Mouse (Mus musculus) spleen, adult 2 months (tissue): ENCODE measurements around the gene Plekhg3. TPM values are rescaled to one million over a fixed set of nuclear protein-coding genes. Genes with fewer than 3 reads are reported as not detected.

Experiments
- DNase-seq, 2 experiments: peaks; one replicate each; pipeline versions ENCODE4 v3.0.0 to v3.0.0-alpha.2; 2012 to 2021; ENCODE audit warnings: low spot score in 2 of 2, low read depth in 1 of 2
- H3K27ac ChIP-seq: fragments of 200-500 bp; 2 replicates; pipeline ENCODE4 v1.5.1; 2012; ENCODE audit warnings: low read length, inconsistent platforms; ENCODE audit not compliant: insufficient read depth
- H3K27me3 ChIP-seq: fragments of 200-500 bp; 2 replicates; pipeline ENCODE4 v1.6.1; 2012; ENCODE audit warnings: mild to moderate bottlenecking, moderate library complexity, low read length, inconsistent platforms; ENCODE audit not compliant: control insufficient read depth, insufficient read depth
- H3K36me3 ChIP-seq: fragments of 200-500 bp; 2 replicates; pipeline ENCODE4 v1.6.1; 2012; ENCODE audit warnings: mild to moderate bottlenecking, low read length, inconsistent platforms; ENCODE audit not compliant: control insufficient read depth, insufficient read depth
- H3K4me1 ChIP-seq: fragments of 200-500 bp; 2 replicates; pipeline ENCODE4 v1.6.1; 2011; ENCODE audit warnings: inconsistent platforms; ENCODE audit not compliant: control insufficient read depth, insufficient read depth, insufficient read length
- H3K4me3 ChIP-seq: fragments of 200-500 bp; 2 replicates; pipeline ENCODE4 v1.5.1; 2011; ENCODE audit warnings: mild to moderate bottlenecking, inconsistent platforms; ENCODE audit not compliant: insufficient read depth, insufficient read length; ENCODE audit errors: extremely low read depth
- CTCF ChIP-seq: fragments of 200-500 bp; IDR thresholded peaks from 2 replicates; pipeline ENCODE4 v1.5.1; 2011; ENCODE audit warnings: mild to moderate bottlenecking, inconsistent platforms; ENCODE audit not compliant: insufficient read depth, insufficient read length, insufficient replicate concordance; ENCODE audit errors: extremely low read depth
- POLR2A ChIP-seq: fragments of 200-500 bp; IDR thresholded peaks from 2 replicates; pipeline ENCODE4 v1.6.1; 2011; ENCODE audit warnings: low read depth, low read length, inconsistent platforms
- WGBS: fragments of 180-500 bp; shearing (Covaris S2); methylation state at CpG from one replicate; pipeline ENCODE4 v1.1.7; 2018; 5-methylcytosine and 5-hydroxymethylcytosine counted together
- polyA plus RNA-seq: library from polyadenylated mRNA; depleted of rRNA; stranded (reverse); fragments of >200 nt; gene quantifications from 2 replicates; pipeline ENCODE4 v1.2.3, GENCODE M21; 2012

Gene Plekhg3
- polyA plus RNA-seq, 1 experiment: 15.3 TPM

- no peak for TF ChIP-seq POLR2A
- TF ChIP-seq CTCF: no peak
- Histone ChIP-seq H3K4me1 (peaks cover 22% of the 10 kb centered on the region; the same call in 1 of the 2 replicates), H3K36me3 (no peaks in the 10 kb centered on the region), H3K4me3 (no peak overlapping the region), H3K27ac (no peak overlapping the region), H3K27me3 (no peaks in the 10 kb centered on the region)
- 86% methylated on average over 3 of the region's 3 CpGs for WGBS
- DNase-seq: no peak
Measured at GRCm38 (mm10) chr12:76554871-76555386, 24.2 kb downstream of the Plekhg3 start.

- TF ChIP-seq POLR2A (no peak), CTCF (no peak)
- WGBS: 89% methylated on average over 7 of the region's 7 CpGs
- no peak for DNase-seq
- H3K4me1 ChIP-seq: peaks cover 21% of the 10 kb centered on the region; the same call in 1 of the 2 replicates
- no peaks in the 10 kb centered on the region for H3K36me3 ChIP-seq
- no peak overlapping the region for H3K4me3 ChIP-seq
- no peak overlapping the region for H3K27ac ChIP-seq
- no peaks in the 10 kb centered on the region for H3K27me3 ChIP-seq
Measured at GRCm38 (mm10) chr12:76556187-76556586, 25.5 kb downstream of the Plekhg3 start.

DNA sequence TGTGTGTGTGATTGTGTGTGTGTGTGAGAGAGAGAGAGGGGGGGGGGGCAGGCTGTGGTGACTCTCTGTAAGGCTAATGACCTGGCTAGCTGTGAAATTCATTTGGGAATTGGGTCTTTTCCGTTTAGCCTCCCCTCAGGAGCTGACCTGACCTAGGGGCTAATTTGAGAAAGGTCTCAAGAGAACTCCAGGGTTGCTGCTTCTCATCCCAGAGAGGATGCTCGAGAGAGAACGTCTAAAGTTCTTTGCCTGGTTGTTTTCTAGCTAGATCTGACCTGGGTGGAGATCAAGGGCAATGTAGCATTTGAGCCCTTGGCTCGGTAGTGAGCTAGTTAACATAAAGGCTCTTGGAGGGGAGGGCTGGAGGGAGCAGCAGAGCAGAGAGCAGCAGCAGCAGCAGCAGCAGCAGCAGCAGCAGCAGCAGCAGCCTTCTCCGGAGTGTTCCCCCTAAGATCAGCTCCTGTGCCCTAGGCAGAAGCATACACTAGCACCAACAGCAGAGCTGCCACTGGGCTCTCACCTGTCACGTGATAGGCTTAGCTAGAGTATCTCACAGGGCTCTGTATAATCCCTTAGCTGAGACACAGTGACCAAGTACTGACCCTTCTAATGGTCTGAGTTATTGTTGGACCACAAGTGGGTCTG, 26.2 kb downstream of the Plekhg3 start:
- Histone ChIP-seq H3K4me1 (peaks cover 19% of the 10 kb centered on the region; the same call in 1 of the 2 replicates), H3K36me3 (no peaks in the 10 kb centered on the region), H3K4me3 (no peak overlapping the region), H3K27ac (no peak overlapping the region), H3K27me3 (no peaks in the 10 kb centered on the region)
- DNase-seq: no peak
- WGBS: 84% methylated on average over 6 of the region's 6 CpGs
- TF ChIP-seq POLR2A: no peak
- no peak for TF ChIP-seq CTCF

- H3K27me3 ChIP-seq: no peaks in the 10 kb centered on the region
- no peak for DNase-seq
- TF ChIP-seq POLR2A: no peak
- no peak overlapping the region for H3K4me3 ChIP-seq
- 57% methylated on average over 5 of the region's 5 CpGs for WGBS
- H3K36me3 ChIP-seq: no peaks in the 10 kb centered on the region
- no peak overlapping the region for H3K27ac ChIP-seq
- H3K4me1 ChIP-seq: peaks cover 8% of the 10 kb centered on the region; the same call in 1 of the 2 replicates
Measured at GRCm38 (mm10) chr12:76558206-76558605, 27.5 kb downstream of the Plekhg3 start.

DNA sequence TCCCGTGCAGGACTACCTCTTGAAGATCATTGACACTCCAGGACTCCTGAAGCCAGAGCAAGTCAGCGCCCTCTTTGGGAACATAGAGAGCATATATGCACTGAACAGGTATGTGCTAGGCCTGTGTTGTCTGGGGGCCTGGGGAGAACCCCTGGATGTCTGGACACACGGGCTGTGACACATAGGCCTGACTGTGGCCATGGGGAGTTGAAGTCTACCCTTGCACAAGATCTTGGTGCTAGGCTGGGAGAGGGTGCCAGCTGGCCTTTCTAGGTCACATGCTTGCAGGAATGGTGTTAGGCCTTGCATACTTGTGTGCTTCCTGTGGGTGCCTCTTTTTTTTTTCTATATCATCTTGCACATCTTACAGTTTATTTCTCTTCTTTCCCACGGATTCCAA, 31.5 kb downstream of the Plekhg3 start:
- no peak overlapping the region for H3K27ac ChIP-seq
- WGBS: 82% methylated on average over 4 of the region's 4 CpGs
- DNase-seq: no peak
- H3K36me3 ChIP-seq: peaks cover 10% of the 10 kb centered on the region
- TF ChIP-seq POLR2A (no peak), CTCF (no peak)
- no peaks in the 10 kb centered on the region for H3K4me1 ChIP-seq
- H3K27me3 ChIP-seq: no peaks in the 10 kb centered on the region
- H3K4me3 ChIP-seq: no peak overlapping the region

DNA sequence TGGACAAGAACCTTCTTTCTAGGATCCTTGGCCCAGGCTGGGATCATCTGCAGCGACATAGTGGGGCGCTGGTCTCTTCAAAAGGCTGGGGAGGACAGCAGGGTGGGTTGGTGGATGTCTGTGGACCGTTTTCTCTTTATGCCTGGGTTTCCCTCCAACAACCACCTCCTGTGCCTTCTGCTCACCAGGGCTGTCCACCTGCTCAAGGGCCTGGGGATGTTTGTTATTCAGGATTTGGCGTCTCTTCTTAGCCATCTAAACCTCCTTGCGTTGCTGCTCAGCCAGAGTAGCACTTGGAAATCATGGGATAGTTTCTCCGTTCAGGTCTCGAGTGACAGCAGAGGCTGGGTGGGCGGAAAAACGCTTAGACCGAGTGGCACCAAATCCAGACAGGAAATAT, 35.6 kb downstream of the Plekhg3 start:
- Histone ChIP-seq H3K27me3 (no peaks in the 10 kb centered on the region), H3K4me3 (no peak overlapping the region), H3K4me1 (no peaks in the 10 kb centered on the region), H3K27ac (no peak overlapping the region), H3K36me3 (peaks cover 10% of the 10 kb centered on the region)
- WGBS: 98% methylated on average over 10 of the region's 10 CpGs
- no peak for TF ChIP-seq POLR2A
- TF ChIP-seq CTCF: no peak
- no peak for DNase-seq

- WGBS: 88% methylated on average over 9 of the region's 9 CpGs
- TF ChIP-seq CTCF: no peak
- no peak for TF ChIP-seq POLR2A
- no peak overlapping the region for H3K27ac ChIP-seq
- no peak for DNase-seq
- no peak overlapping the region for H3K4me3 ChIP-seq
- H3K27me3 ChIP-seq: no peaks in the 10 kb centered on the region
- peaks cover 11% of the 10 kb centered on the region for H3K36me3 ChIP-seq
- H3K4me1 ChIP-seq: no peaks in the 10 kb centered on the region
Measured at GRCm38 (mm10) chr12:76570221-76570940, 39.7 kb downstream of the Plekhg3 start.
